In genomic region chr10:127016488-127016887, GRCm38 (mm10) we compare ENCODE assay signal across 12 mouse cellular contexts. TPM values are rescaled to one million over a fixed set of nuclear protein-coding genes. Genes with fewer than 3 reads are reported as not detected.
DNase-seq lines count a peak whose midpoint lies in the region; ATAC-seq and TF ChIP-seq lines count a peak whose summit lies in the region.
"Had no signal": no experiment of that assay in that cellular context is flagged by ENCODE, and none has a peak within 500 bp of the region (broad histone marks: within the 10 kb centered on the region; RNA-seq: fewer than 3 reads in every experiment).

No protein-coding gene starts in this region.

- no peak overlapping the region for H3K27ac ChIP-seq in midbrain, postnatal 0 days (ENCODE audit: low read depth, low read length)
- H3K27ac ChIP-seq in midbrain, embryonic 15.5 days: no peak overlapping the region
- H3K27ac ChIP-seq in kidney, embryonic 14.5 days (ENCODE audit: low read depth, low read length): no peak overlapping the region
- H3K27ac ChIP-seq: hindbrain, embryonic 12.5 days had no signal

- no peak overlapping the region for H3K4me3 ChIP-seq in midbrain, postnatal 0 days (ENCODE audit: low read depth, low read length)
- no peak overlapping the region for H3K4me3 ChIP-seq in midbrain, embryonic 15.5 days
- no peak overlapping the region for H3K4me3 ChIP-seq in kidney, embryonic 14.5 days (ENCODE audit: low read length)
- H3K4me3 ChIP-seq: hindbrain, embryonic 12.5 days had no signal

- no peak overlapping the region for H3K4me2 ChIP-seq in midbrain, postnatal 0 days (ENCODE audit: low read depth, low read length, poor library complexity, severe bottlenecking)
- no peak overlapping the region for H3K4me2 ChIP-seq in midbrain, embryonic 15.5 days
- H3K4me2 ChIP-seq in kidney, embryonic 14.5 days (replicated peaks; ENCODE audit: low read depth, low read length): no peak overlapping the region
- H3K4me2 ChIP-seq: hindbrain, embryonic 12.5 days had no signal

- ATAC-seq in midbrain, postnatal 0 days (ENCODE audit: low FRiP score): no peak
- ATAC-seq in midbrain, embryonic 15.5 days (replicated peaks): no peak
- peak; percentile 47; the same call in 1 of the 2 replicates for ATAC-seq in kidney, embryonic 14.5 days (ENCODE audit: low FRiP score, low TSS enrichment)
- peak; percentile 88 for ATAC-seq in megakaryocyte progenitor cell, adult 5-6 weeks (replicated peaks; ENCODE audit: poor library complexity)
- no peak for ATAC-seq in cerebellum, adult (ENCODE audit: insufficient number of reproducible peaks, low FRiP score, low TSS enrichment)
- ATAC-seq: activated CD4-positive, CD25-positive, alpha-beta regulatory T cell, adult 4 months had no signal

- no peaks in the 10 kb centered on the region for H3K9me3 ChIP-seq in midbrain, postnatal 0 days (ENCODE audit: low read length)
- H3K9me3 ChIP-seq in midbrain, embryonic 15.5 days: no peaks in the 10 kb centered on the region
- no peaks in the 10 kb centered on the region for H3K9me3 ChIP-seq in kidney, embryonic 14.5 days (ENCODE audit: control insufficient read depth, low read length)
- H3K9me3 ChIP-seq: hindbrain, embryonic 12.5 days had no signal

- H3K4me1 ChIP-seq in midbrain, postnatal 0 days (ENCODE audit: insufficient read depth, low read length): no peaks in the 10 kb centered on the region
- no peaks in the 10 kb centered on the region for H3K4me1 ChIP-seq in midbrain, embryonic 15.5 days
- H3K4me1 ChIP-seq in kidney, embryonic 14.5 days (ENCODE audit: control insufficient read depth, insufficient read depth, low read length): no peaks in the 10 kb centered on the region
- H3K4me1 ChIP-seq: hindbrain, embryonic 12.5 days had no signal

- DNase-seq in midbrain, postnatal 0 days (ENCODE audit: low spot score): no peak
- peak; percentile 17 for DNase-seq in embryo, embryonic 10.5 days (ENCODE audit: low spot score)
- no peak for DNase-seq in cerebellum, postnatal 25 days
- no peak for DNase-seq in heart, adult 18-20 months
- DNase-seq: cerebellum, adult 9-11 months had no signal

- H3K9ac ChIP-seq in midbrain, postnatal 0 days (replicated peaks; ENCODE audit: low read length, poor library complexity, severe bottlenecking): no peak overlapping the region
- H3K9ac ChIP-seq in midbrain, embryonic 15.5 days: no peak overlapping the region
- H3K9ac ChIP-seq in kidney, embryonic 14.5 days (ENCODE audit: low read depth, low read length): no peak overlapping the region

- H3K27me3 ChIP-seq in midbrain, postnatal 0 days (ENCODE audit: insufficient read depth, low read length): no peaks in the 10 kb centered on the region
- H3K27me3 ChIP-seq in midbrain, embryonic 15.5 days (replicated peaks): no peaks in the 10 kb centered on the region
- H3K27me3 ChIP-seq in kidney, embryonic 14.5 days (ENCODE audit: control insufficient read depth, insufficient read depth, low read length): no peaks in the 10 kb centered on the region
- H3K27me3 ChIP-seq: hindbrain, embryonic 12.5 days had no signal

- WGBS in midbrain, postnatal 0 days: 58% methylated on average over 5 of the region's 5 CpGs
- 69% methylated on average over 5 of the region's 5 CpGs for WGBS in midbrain, embryonic 15.5 days
- WGBS in kidney, embryonic 14.5 days: 59% methylated on average over 5 of the region's 5 CpGs

- H3K36me3 ChIP-seq in midbrain, postnatal 0 days (ENCODE audit: insufficient read depth, low read length): no peaks in the 10 kb centered on the region
- H3K36me3 ChIP-seq in midbrain, embryonic 15.5 days (replicated peaks): no peaks in the 10 kb centered on the region
- no peaks in the 10 kb centered on the region for H3K36me3 ChIP-seq in kidney, embryonic 14.5 days (ENCODE audit: control insufficient read depth, insufficient read depth, low read length)
- H3K36me3 ChIP-seq: hindbrain, embryonic 12.5 days had no signal

- TF ChIP-seq CTCF in midbrain, postnatal 0 days (IDR thresholded peaks at IDR 0.05): peak; percentile 38

RNA-seq across cellular contexts. Expression of gene Tsfm, which starts 14.2 kb away (rescaled TPM):
- 29.3 and 33.8 TPM in 2 replicates for total RNA-seq in midbrain, postnatal 0 days (2014; rRNA removed)
- polyA plus RNA-seq in midbrain, postnatal 0 days (2015; fragmentation: Nextera tagmentation; extraction: Ambion mirVana): 60.7 and 63.3 TPM in 2 replicates
- 57.3 and 62.7 TPM in 2 replicates for polyA plus RNA-seq in midbrain, embryonic 15.5 days (2015; fragmentation: Nextera tagmentation; extraction: Ambion mirVana)
- polyA plus RNA-seq in kidney, embryonic 14.5 days (2014; fragmentation: Nextera tagmentation; extraction: Ambion mirVana): 90.5 and 98.2 TPM in 2 replicates
- 46.6 and 48.6 TPM in 2 replicates for total RNA-seq in megakaryocyte progenitor cell, adult 5-6 weeks (2015)
- 42.8 and 45.6 TPM in 2 replicates for total RNA-seq in megakaryocyte progenitor cell, adult 5-6 weeks (2017)
- 10 to 100 TPM; 57.3 to 71.6 TPM for total RNA-seq in heart, adult 18-20 months (2021)

RNA-seq across cellular contexts. Expression of gene Avil, which starts 16.0 kb away (rescaled TPM):
- 0.90 and 2.0 TPM in 2 replicates for total RNA-seq in midbrain, postnatal 0 days (2014; rRNA removed)
- polyA plus RNA-seq in midbrain, postnatal 0 days (2015; fragmentation: Nextera tagmentation; extraction: Ambion mirVana): 1.2 and 1.3 TPM in 2 replicates
- 2.2 and 3.2 TPM in 2 replicates for polyA plus RNA-seq in midbrain, embryonic 15.5 days (2015; fragmentation: Nextera tagmentation; extraction: Ambion mirVana)
- polyA plus RNA-seq in kidney, embryonic 14.5 days (2014; fragmentation: Nextera tagmentation; extraction: Ambion mirVana): 0.19 and 0.20 TPM in 2 replicates
- not detected in 2 replicates for total RNA-seq in megakaryocyte progenitor cell, adult 5-6 weeks (2015)
- 0.03 TPM in 1 of 2 replicates, not detected in the other for total RNA-seq in megakaryocyte progenitor cell, adult 5-6 weeks (2017)
- under 1 TPM; 0.37 to 0.64 TPM for total RNA-seq in heart, adult 18-20 months (2021)
- polyA plus RNA-seq: activated CD4-positive, CD25-positive, alpha-beta regulatory T cell, adult 4 months had no signal

RNA-seq across cellular contexts. Expression of gene Mettl1, which starts 24.7 kb away (rescaled TPM):
- 6.5 and 8.7 TPM in 2 replicates for total RNA-seq in midbrain, postnatal 0 days (2014; rRNA removed)
- polyA plus RNA-seq in midbrain, postnatal 0 days (2015; fragmentation: Nextera tagmentation; extraction: Ambion mirVana): 19.1 TPM in 2 replicates
- polyA plus RNA-seq in midbrain, embryonic 15.5 days (2015; fragmentation: Nextera tagmentation; extraction: Ambion mirVana): 20.5 and 21.7 TPM in 2 replicates
- 69.5 and 78.1 TPM in 2 replicates for polyA plus RNA-seq in kidney, embryonic 14.5 days (2014; fragmentation: Nextera tagmentation; extraction: Ambion mirVana)
- total RNA-seq in megakaryocyte progenitor cell, adult 5-6 weeks (2015): 36.5 and 46.6 TPM in 2 replicates
- total RNA-seq in megakaryocyte progenitor cell, adult 5-6 weeks (2017): 22.7 and 30.9 TPM in 2 replicates
- total RNA-seq in heart, adult 18-20 months (2021): 1 to 10 TPM; 7.0 to 8.2 TPM

RNA-seq across cellular contexts. Expression of gene Eef1akmt3, which starts 24.8 kb away (rescaled TPM):
- not detected in 2 replicates for total RNA-seq in midbrain, postnatal 0 days (2014; rRNA removed)
- polyA plus RNA-seq in midbrain, postnatal 0 days (2015; fragmentation: Nextera tagmentation; extraction: Ambion mirVana): 0.10 and 0.16 TPM in 2 replicates
- 0.08 and 0.37 TPM in 2 replicates for polyA plus RNA-seq in midbrain, embryonic 15.5 days (2015; fragmentation: Nextera tagmentation; extraction: Ambion mirVana)
- polyA plus RNA-seq in kidney, embryonic 14.5 days (2014; fragmentation: Nextera tagmentation; extraction: Ambion mirVana): 0.39 and 0.89 TPM in 2 replicates
- total RNA-seq in megakaryocyte progenitor cell, adult 5-6 weeks (2015): 0.07 TPM in 1 of 2 replicates, not detected in the other
- not detected in 2 replicates for total RNA-seq in megakaryocyte progenitor cell, adult 5-6 weeks (2017)
- under 1 TPM in 1 of 2 experiments, not detected in 1; 0.15 TPM for total RNA-seq in heart, adult 18-20 months (2021)
- total RNA-seq: left cerebral cortex, postnatal 36 days had no signal

RNA-seq across cellular contexts. Expression of gene Cyp27b1, which starts 31.6 kb away (rescaled TPM):
- total RNA-seq in midbrain, postnatal 0 days (2014; rRNA removed): 0.22 TPM in 1 of 2 replicates, not detected in the other
- 0.13 TPM in 1 of 2 replicates, not detected in the other for polyA plus RNA-seq in midbrain, postnatal 0 days (2015; fragmentation: Nextera tagmentation; extraction: Ambion mirVana)
- polyA plus RNA-seq in midbrain, embryonic 15.5 days (2015; fragmentation: Nextera tagmentation; extraction: Ambion mirVana): 0.06 and 0.18 TPM in 2 replicates
- polyA plus RNA-seq in kidney, embryonic 14.5 days (2014; fragmentation: Nextera tagmentation; extraction: Ambion mirVana): 0.36 and 0.41 TPM in 2 replicates
- 0.10 TPM in 1 of 2 replicates, not detected in the other for total RNA-seq in megakaryocyte progenitor cell, adult 5-6 weeks (2015)
- 0.30 TPM in 1 of 2 replicates, not detected in the other for total RNA-seq in megakaryocyte progenitor cell, adult 5-6 weeks (2017)
- total RNA-seq in heart, adult 18-20 months (2021): under 1 TPM; 0.20 to 0.23 TPM
- polyA plus RNA-seq: activated CD4-positive, CD25-positive, alpha-beta regulatory T cell, adult 4 months; hindbrain, embryonic 12.5 days had no signal

Comparison
In these comparisons a context has a peak if more than half of its experiments do, and no peak if none do; other contexts are left out.
1. ATAC-seq: peak in kidney, embryonic 14.5 days (single experiment) and megakaryocyte progenitor cell, adult 5-6 weeks (single experiment); none in midbrain, postnatal 0 days (single experiment), midbrain, embryonic 15.5 days (single experiment) and cerebellum, adult (single experiment).